ENCODE assay signal across 23 mouse cellular contexts in genomic region chr13:49257819-49258313, GRCm38 (mm10). TPM values are rescaled to one million over a fixed set of nuclear protein-coding genes. Genes with fewer than 3 reads are reported as not detected.
DNase-seq lines count a peak whose midpoint lies in the region; TF ChIP-seq lines count a peak whose summit lies in the region.
"Had no signal": no experiment of that assay in that cellular context is flagged by ENCODE, and none has a peak within 500 bp of the region (broad histone marks: within the 10 kb centered on the region; RNA-seq: fewer than 3 reads in every experiment).

No protein-coding gene starts in this region.

- H3K27me3 ChIP-seq in C2C12 (ENCODE audit: control insufficient read depth, insufficient read depth, insufficient read length) (no peaks in the 10 kb centered on the region), MEL (ENCODE audit: control insufficient read depth in 1 of 2, insufficient read depth in 2 of 2, low read length in 2 of 2) (no peaks in the 10 kb centered on the region)
- H3K27me3 ChIP-seq in forebrain, embryonic 10.5 days (ENCODE audit: poor library complexity, severe bottlenecking) = no peaks in the 10 kb centered on the region
- H3K27me3 ChIP-seq: embryonic facial prominence, embryonic 15.5 days; forebrain, embryonic 12.5 days; forebrain, embryonic 15.5 days; hindbrain, embryonic 12.5 days; hindbrain, embryonic 15.5 days had no signal

- no peak for TF ChIP-seq EP300 in MEL (IDR thresholded peaks at IDR 0.05; ENCODE audit: low read depth in 1 of 2, low read length in 2 of 2)

- TF ChIP-seq CTCF in C2C12 (IDR thresholded peaks at IDR 0.05; ENCODE audit: control insufficient read depth, insufficient read depth, insufficient read length) (no peak), MEL (IDR thresholded peaks at IDR 0.05 in 2 of 3, conservative IDR thresholded peaks at IDR 0.05 in 1 of 3; ENCODE audit: control insufficient read depth in 1 of 3, insufficient read depth in 1 of 3, low read depth in 2 of 3, low read length in 3 of 3, poor library complexity in 1 of 3, severe bottlenecking in 1 of 3) (no peak)

- no peak for DNase-seq in MEL (ENCODE audit: low read depth, low spot score)
- peak; percentile 32 for DNase-seq in induced T-regulatory cell, adult 2 months (ENCODE audit: low read depth)
- DNase-seq in forebrain, embryonic 10.5 days (ENCODE audit: extremely low spot score, low spot score) = no peak
- no peak for DNase-seq in Muller cell, postnatal 12 days (ENCODE audit: inconsistent ontology term)
- DNase-seq in urinary bladder, adult 18-20 months (ENCODE audit: low spot score in 2 of 2) = no peak
- DNase-seq: adrenal gland, adult 2 months; adrenal gland, postnatal 14 days; B cell, adult 2 months; cerebellum, adult 11-12 months; cerebellum, adult 8-10 months; cerebellum, postnatal 10 days; cerebellum, postnatal 36 days; embryo, embryonic 11 days; gastrocnemius, postnatal 25 days; heart, adult 2 months; kidney, adult 18-20 months had no signal

- H3K9ac ChIP-seq in MEL (ENCODE audit: control insufficient read depth, low read depth, low read length, poor library complexity, severe bottlenecking) = no peak overlapping the region
- H3K9ac ChIP-seq: embryonic facial prominence, embryonic 15.5 days; forebrain, embryonic 12.5 days; forebrain, embryonic 15.5 days; hindbrain, embryonic 12.5 days; hindbrain, embryonic 15.5 days had no signal

- no peak overlapping the region for H3K27ac ChIP-seq in MEL (ENCODE audit: control insufficient read depth, low read depth, low read length)
- no peak overlapping the region for H3K27ac ChIP-seq in forebrain, embryonic 10.5 days
- H3K27ac ChIP-seq: embryonic facial prominence, embryonic 15.5 days; forebrain, embryonic 12.5 days; forebrain, embryonic 15.5 days; heart, adult 2 months; heart, embryonic 10.5 days; hindbrain, embryonic 12.5 days; hindbrain, embryonic 15.5 days had no signal

- 88% methylated on average over 3 of the region's 3 CpGs for WGBS in forebrain, embryonic 10.5 days

- H3K79me3 ChIP-seq in C2C12 (ENCODE audit: low read depth) = no peaks in the 10 kb centered on the region

- H3K79me2 ChIP-seq in C2C12 (ENCODE audit: control insufficient read depth, insufficient read depth) = no peaks in the 10 kb centered on the region
- H3K79me2 ChIP-seq in MEL (ENCODE audit: control insufficient read depth, insufficient read depth, low read length, poor library complexity) = no peaks in the 10 kb centered on the region

- H3K4me3 ChIP-seq in C2C12 (ENCODE audit: insufficient read depth, poor library complexity, severe bottlenecking) = no peak overlapping the region
- no peak overlapping the region for H3K4me3 ChIP-seq in MEL (ENCODE audit: control insufficient read depth in 1 of 2, insufficient read depth in 1 of 2, low read depth in 2 of 2, low read length in 2 of 2)
- H3K4me3 ChIP-seq in forebrain, embryonic 10.5 days = no peak overlapping the region
- H3K4me3 ChIP-seq: embryonic facial prominence, embryonic 15.5 days; forebrain, embryonic 12.5 days; forebrain, embryonic 15.5 days; heart, adult 2 months; heart, embryonic 10.5 days; hindbrain, embryonic 12.5 days; hindbrain, embryonic 15.5 days had no signal

- no peaks in the 10 kb centered on the region for H3K9me3 ChIP-seq in MEL (replicated peaks; ENCODE audit: insufficient read depth, low read length)
- H3K9me3 ChIP-seq in forebrain, embryonic 10.5 days = no peaks in the 10 kb centered on the region
- H3K9me3 ChIP-seq: embryonic facial prominence, embryonic 15.5 days; forebrain, embryonic 12.5 days; forebrain, embryonic 15.5 days; heart, embryonic 10.5 days; hindbrain, embryonic 12.5 days; hindbrain, embryonic 15.5 days had no signal

- H3K36me3 ChIP-seq in C2C12 (ENCODE audit: control insufficient read depth, insufficient read depth) (peaks cover 8% of the 10 kb centered on the region), MEL (ENCODE audit: control insufficient read depth in 1 of 2, insufficient read depth in 2 of 2, low read length in 2 of 2) (no peaks in the 10 kb centered on the region)
- no peaks in the 10 kb centered on the region for H3K36me3 ChIP-seq in forebrain, embryonic 10.5 days (replicated peaks)
- H3K36me3 ChIP-seq: embryonic facial prominence, embryonic 15.5 days; forebrain, embryonic 12.5 days; forebrain, embryonic 15.5 days; heart, embryonic 10.5 days; hindbrain, embryonic 12.5 days; hindbrain, embryonic 15.5 days had no signal

- no peak overlapping the region for H3ac ChIP-seq in C2C12 (ENCODE audit: control insufficient read depth, insufficient read length, low read depth)

- peaks cover 0 to 3% of the 10 kb centered on the region in 2 experiments; a peak in 2 of 4 replicates for H3K4me1 ChIP-seq in MEL (ENCODE audit: control insufficient read depth in 1 of 2, insufficient read depth in 2 of 2, low read length in 2 of 2)
- peaks cover 18% of the 10 kb centered on the region; the same call in 1 of the 2 replicates for H3K4me1 ChIP-seq in forebrain, embryonic 10.5 days
- H3K4me1 ChIP-seq: embryonic facial prominence, embryonic 15.5 days; forebrain, embryonic 12.5 days; forebrain, embryonic 15.5 days; hindbrain, embryonic 12.5 days; hindbrain, embryonic 15.5 days had no signal

- no peak for TF ChIP-seq POLR2A in MEL (IDR thresholded peaks at IDR 0.05; ENCODE audit: control insufficient read depth in 1 of 2, insufficient read depth in 1 of 2, low read depth in 1 of 2, low read length in 2 of 2, poor library complexity in 1 of 2)

- no peak for TF ChIP-seq RAD21 in MEL (IDR thresholded peaks at IDR 0.05; ENCODE audit: low read depth, low read length)

TF ChIP-seq in C2C12, 6 proteins besides CTCF, POLR2A, EP300 and RAD21:
- TF ChIP-seq MAX (IDR thresholded peaks at IDR 0.05) (no peak), USF1 (IDR thresholded peaks at IDR 0.05; ENCODE audit: low read depth) (peak; percentile 55)

TF ChIP-seq in MEL, 35 proteins besides CTCF, POLR2A, EP300 and RAD21:
- TF ChIP-seq MAFK (IDR thresholded peaks at IDR 0.05; ENCODE audit: borderline replicate concordance, low read depth, low read length) (no peak), ELF1 (IDR thresholded peaks at IDR 0.05; ENCODE audit: low read depth, low read length) (no peak), HCFC1 (IDR thresholded peaks at IDR 0.05; ENCODE audit: low read depth, low read length) (no peak), TBP (IDR thresholded peaks at IDR 0.05; ENCODE audit: low read depth, low read length) (no peak), MEF2A (IDR thresholded peaks at IDR 0.05; ENCODE audit: extremely low read depth, insufficient replicate concordance, low read depth, low read length, poor library complexity, severe bottlenecking) (no peak), USF1 (IDR thresholded peaks at IDR 0.05; ENCODE audit: low read depth, low read length) (peak; percentile 60), MXI1 (IDR thresholded peaks at IDR 0.05; ENCODE audit: low read depth, low read length) (no peak)
TF ChIP-seq in MEL: peak in this region for 1.

RNA-seq across cellular contexts. Expression of gene Susd3, which starts 9.4 kb away (rescaled TPM):
- polyA plus RNA-seq in C2C12 (2012; fragmentation: generic; extraction: Trizol) (0.25 TPM), MEL (2012; ENCODE audit: insufficient read depth in 1 of 2, insufficient read length in 2 of 2, low read depth in 1 of 2, low replicate concordance in 2 of 2, missing spikeins in 1 of 2) (10 to 100 TPM in 1 of 2 experiments, not detected in 1; 10.8 TPM)
- 12.5 and 16.2 TPM in 2 replicates for total RNA-seq in MEL (2012; rRNA removed)
- polyA plus RNA-seq in forebrain, embryonic 10.5 days (2016; fragmentation: Nextera tagmentation; extraction: Ambion mirVana) = 0.82 and 0.95 TPM in 2 replicates

RNA-seq across cellular contexts. Expression of gene Card19, which starts 42.0 kb away (rescaled TPM):
- polyA plus RNA-seq in C2C12 (2012; fragmentation: generic; extraction: Trizol) (159 TPM), MEL (2012; ENCODE audit: insufficient read depth in 1 of 2, insufficient read length in 2 of 2, low read depth in 1 of 2, low replicate concordance in 2 of 2, missing spikeins in 1 of 2) (10 to 100 TPM in 1 of 2 experiments, not detected in 1; 51.8 TPM)
- 14.5 and 15.8 TPM in 2 replicates for total RNA-seq in MEL (2012; rRNA removed)
- polyA plus RNA-seq in forebrain, embryonic 10.5 days (2016; fragmentation: Nextera tagmentation; extraction: Ambion mirVana) = 21.0 and 22.1 TPM in 2 replicates
